Mouse (Mus musculus): Measurements from ENCODE around the gene Zpr1. TPM values are rescaled to one million over a fixed set of nuclear protein-coding genes. Genes with fewer than 3 reads are reported as not detected.

The Zpr1 gene
- total RNA-seq (2022): 10 to 100 TPM; 38.6 to 52.6 (median 42.0) TPM

GRCm38 (mm10) chr9:46272677-46273454 is at the start of gene Zpr1:
Gene Zpr1 (plus strand): TSS chr9:46273064.
- DNase-seq (ENCODE audit: low spot score in 2 of 2): peak; percentile 88 to 89

GRCm38 (mm10) chr9:46223090-46223489 is 49.8 kb upstream of the Zpr1 start:
- no peak for DNase-seq (ENCODE audit: low spot score in 2 of 2)

- no peak for DNase-seq (ENCODE audit: low spot score in 2 of 2)
Measured at GRCm38 (mm10) chr9:46224101-46224500, 48.8 kb upstream of the Zpr1 start.

- no peak for DNase-seq (ENCODE audit: low spot score in 2 of 2)
Measured at GRCm38 (mm10) chr9:46224945-46225660, 47.8 kb upstream of the Zpr1 start.

GRCm38 (mm10) chr9:46227064-46227614 is 45.7 kb upstream of the Zpr1 start:
- DNase-seq (ENCODE audit: low spot score in 2 of 2): no peak

GRCm38 (mm10) chr9:46228491-46228890 is 44.4 kb upstream of the Zpr1 start, which contains the start of gene Apoa1:
Gene Apoa1 (plus strand): TSS chr9:46228580.
- no peak for DNase-seq (ENCODE audit: low spot score in 2 of 2)

GRCm38 (mm10) chr9:46229573-46230449 is 43.1 kb upstream of the Zpr1 start:
- DNase-seq (ENCODE audit: low spot score in 2 of 2): peak; percentile 85 to 92

GRCm38 (mm10) chr9:46230450-46230975 is 42.4 kb upstream of the Zpr1 start:
- no peak for DNase-seq (ENCODE audit: low spot score in 2 of 2)

GRCm38 (mm10) chr9:46235196-46235595 is 37.7 kb upstream of the Zpr1 start:
- DNase-seq (ENCODE audit: low spot score in 2 of 2): no peak

GRCm38 (mm10) chr9:46235596-46235648 is 37.4 kb upstream of the Zpr1 start, which contains the start of gene Apoc3:
Gene Apoc3 (minus strand): TSS chr9:46235636.
- DNase-seq (ENCODE audit: low spot score in 2 of 2): no peak

- DNase-seq (ENCODE audit: low spot score in 2 of 2): no peak
Measured at GRCm38 (mm10) chr9:46235649-46236048, 37.2 kb upstream of the Zpr1 start.

GRCm38 (mm10) chr9:46238850-46239249 is 34.0 kb upstream of the Zpr1 start:
- DNase-seq (ENCODE audit: low spot score in 2 of 2): no peak

GRCm38 (mm10) chr9:46240526-46241153 is 32.2 kb upstream of the Zpr1 start, which contains the start of gene Apoa4:
Gene Apoa4 (plus strand): TSS chr9:46240696.
- DNase-seq (ENCODE audit: low spot score in 2 of 2): no peak

- DNase-seq (ENCODE audit: low spot score in 2 of 2): no peak
Measured at GRCm38 (mm10) chr9:46241818-46242217, 31.0 kb upstream of the Zpr1 start.

- no peak for DNase-seq (ENCODE audit: low spot score in 2 of 2)
Measured at GRCm38 (mm10) chr9:46243122-46243521, 29.7 kb upstream of the Zpr1 start.

GRCm38 (mm10) chr9:46243584-46243983 is 29.3 kb upstream of the Zpr1 start:
- no peak for DNase-seq (ENCODE audit: low spot score in 2 of 2)

- peak in 1 of 2 experiments; percentile 75 for DNase-seq (ENCODE audit: low spot score in 2 of 2)
Measured at GRCm38 (mm10) chr9:46246752-46247324, 26.0 kb upstream of the Zpr1 start.

GRCm38 (mm10) chr9:46256177-46256576 is 16.7 kb upstream of the Zpr1 start:
- DNase-seq (ENCODE audit: low spot score in 2 of 2): no peak

GRCm38 (mm10) chr9:46256658-46257385 is 16.0 kb upstream of the Zpr1 start:
- no peak for DNase-seq (ENCODE audit: low spot score in 2 of 2)

GRCm38 (mm10) chr9:46257546-46257945 is 15.3 kb upstream of the Zpr1 start:
- no peak for DNase-seq (ENCODE audit: low spot score in 2 of 2)

Data from layer of hippocampus, adult 8-10 months (tissue).